Mouse (Mus musculus): ENCODE results near the gene Tmem102. TPM values are rescaled to one million over a fixed set of nuclear protein-coding genes. Genes with fewer than 3 reads are reported as not detected.

The Tmem102 gene
- polyA plus RNA-seq, 1 experiment from 2014 or later = 10.0 TPM

GRCm38 (mm10) chr11:69837952-69838713 lies 32.7 kb upstream of the Tmem102 start, which contains the start of gene Tmem256:
Gene Tmem256 (plus strand): TSS chr11:69838514.
- peaks cover 5% of the 10 kb centered on the region for H3K36me3 ChIP-seq
- peak within 1 kb of the TSS; percentile 72 for H3K4me3 ChIP-seq (replicated peaks)
- no peaks in the 10 kb centered on the region for H3K9me3 ChIP-seq (replicated peaks)
- H3K27ac ChIP-seq (replicated peaks) = peak within 1 kb of the TSS; percentile 90
- H3K9ac ChIP-seq = peak within 1 kb of the TSS; percentile 78
- peak; percentile 93 for ATAC-seq (ENCODE audit: insufficient number of reproducible peaks, low FRiP score, low TSS enrichment, low read depth)
- H3K4me2 ChIP-seq (replicated peaks) = peak within 1 kb of the TSS; percentile 84
- no peaks in the 10 kb centered on the region for H3K27me3 ChIP-seq
- H3K4me1 ChIP-seq = peaks cover 49% of the 10 kb centered on the region
- 0% methylated on average over 34 of the region's 34 CpGs for WGBS

GRCm38 (mm10) chr11:69837604-69837951 lies 32.2 kb upstream of the Tmem102 start, which contains the start of gene Nlgn2:
Gene Nlgn2 (minus strand): TSS chr11:69837784.
- no peaks in the 10 kb centered on the region for H3K9me3 ChIP-seq (replicated peaks)
- under 1% methylated on average over 32 of the region's 32 CpGs for WGBS
- ATAC-seq (ENCODE audit: insufficient number of reproducible peaks, low FRiP score, low TSS enrichment, low read depth) = peak; percentile 79
- H3K4me2 ChIP-seq (replicated peaks) = peak within 1 kb of the TSS; percentile 84
- H3K9ac ChIP-seq = peak within 1 kb of the TSS; percentile 78
- H3K36me3 ChIP-seq = peaks cover 10% of the 10 kb centered on the region
- no peaks in the 10 kb centered on the region for H3K27me3 ChIP-seq
- peak within 1 kb of the TSS; percentile 90 for H3K27ac ChIP-seq (replicated peaks)
- peaks cover 49% of the 10 kb centered on the region for H3K4me1 ChIP-seq
- peak within 1 kb of the TSS; percentile 72 for H3K4me3 ChIP-seq (replicated peaks)

GRCm38 (mm10) chr11:69836703-69837576 lies 31.5 kb upstream of the Tmem102 start:
- H3K27ac ChIP-seq (replicated peaks) = peak overlapping the region; percentile 90
- WGBS = 1% methylated on average over 47 of the region's 52 CpGs
- peaks cover 16% of the 10 kb centered on the region for H3K36me3 ChIP-seq
- H3K9ac ChIP-seq = peak overlapping the region; percentile 78
- peak overlapping the region; percentile 84 for H3K4me2 ChIP-seq (replicated peaks)
- H3K27me3 ChIP-seq = no peaks in the 10 kb centered on the region
- peak overlapping the region; percentile 72 for H3K4me3 ChIP-seq (replicated peaks)
- peaks cover 49% of the 10 kb centered on the region for H3K4me1 ChIP-seq
- no peaks in the 10 kb centered on the region for H3K9me3 ChIP-seq (replicated peaks)
- 0 out of 2 replicates have a peak, but pooled peaks have one; percentile 0 for ATAC-seq (ENCODE audit: insufficient number of reproducible peaks, low FRiP score, low TSS enrichment, low read depth)

DNA sequence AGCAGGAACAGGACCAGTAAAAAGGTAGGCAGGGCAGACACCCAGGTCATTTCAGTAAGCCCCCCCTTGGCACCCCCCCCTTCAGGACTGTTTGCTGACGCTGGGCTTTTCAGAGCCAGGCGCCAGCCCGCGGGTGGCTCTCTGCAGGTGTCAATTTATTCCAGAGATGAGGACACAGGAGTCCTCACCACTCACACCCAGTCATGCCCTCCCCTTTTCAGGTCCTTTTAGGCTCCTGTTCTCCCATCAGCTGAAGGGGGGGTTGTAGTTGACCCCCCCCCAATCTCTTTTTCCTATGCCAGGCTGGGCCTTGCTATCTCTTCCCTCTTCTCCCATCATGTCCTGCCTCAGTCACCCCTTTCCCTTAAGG lies 30.5 kb upstream of the Tmem102 start:
- peak overlapping the region; percentile 90; the same call in 1 of the 2 replicates for H3K27ac ChIP-seq (replicated peaks)
- H3K27me3 ChIP-seq = no peaks in the 10 kb centered on the region
- peaks cover 16% of the 10 kb centered on the region for H3K36me3 ChIP-seq
- peak overlapping the region; percentile 78; the same call in 1 of the 2 replicates for H3K9ac ChIP-seq
- no peak for ATAC-seq (ENCODE audit: insufficient number of reproducible peaks, low FRiP score, low TSS enrichment, low read depth)
- peak overlapping the region; percentile 84 for H3K4me2 ChIP-seq (replicated peaks)
- H3K4me3 ChIP-seq (replicated peaks) = peak overlapping the region; percentile 72
- H3K4me1 ChIP-seq = peaks cover 49% of the 10 kb centered on the region
- 19% methylated on average over 4 of the region's 4 CpGs for WGBS
- no peaks in the 10 kb centered on the region for H3K9me3 ChIP-seq (replicated peaks)

DNA sequence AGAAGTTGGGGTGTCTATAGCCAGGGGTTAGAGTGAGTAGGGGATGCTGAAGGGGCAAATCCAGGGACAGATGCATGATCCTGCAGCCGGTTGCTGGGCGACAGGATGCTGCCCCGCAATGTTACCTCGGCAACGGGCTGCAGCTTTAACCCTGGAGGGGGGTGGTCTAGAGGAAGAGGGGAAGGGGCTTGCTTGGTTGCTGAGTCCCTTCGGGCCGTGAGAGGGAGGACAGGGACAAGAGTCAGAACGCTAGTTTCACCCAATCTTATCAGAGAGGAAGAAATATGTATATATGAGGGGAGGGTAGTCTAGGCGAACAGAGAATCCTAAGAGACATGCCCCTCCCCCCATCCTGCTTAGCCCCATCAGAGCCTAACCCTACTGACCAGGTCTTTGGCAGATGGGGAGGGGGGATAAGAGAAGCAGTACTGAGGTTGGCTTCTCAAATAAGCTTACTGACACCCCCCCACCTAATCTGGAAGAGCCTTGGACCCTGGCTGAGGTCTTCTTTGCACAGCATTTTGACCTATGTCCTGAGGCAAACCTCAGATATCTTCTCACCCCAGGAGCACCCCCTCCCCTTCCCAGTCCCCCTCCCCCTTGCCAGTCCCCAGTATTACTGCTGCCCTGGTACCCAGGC lies 30.0 kb upstream of the Tmem102 start:
- WGBS = 17% methylated on average over 9 of the region's 9 CpGs
- H3K36me3 ChIP-seq = peaks cover 16% of the 10 kb centered on the region
- H3K4me3 ChIP-seq (replicated peaks) = peak overlapping the region; percentile 72
- peaks cover 49% of the 10 kb centered on the region for H3K4me1 ChIP-seq
- H3K27ac ChIP-seq (replicated peaks) = no peak overlapping the region
- 0 out of 2 replicates have a peak overlapping the region, but pooled peaks have one; percentile 78 for H3K9ac ChIP-seq
- no peaks in the 10 kb centered on the region for H3K27me3 ChIP-seq
- ATAC-seq (ENCODE audit: insufficient number of reproducible peaks, low FRiP score, low TSS enrichment, low read depth) = no peak
- no peaks in the 10 kb centered on the region for H3K9me3 ChIP-seq (replicated peaks)
- H3K4me2 ChIP-seq (replicated peaks) = peak overlapping the region; percentile 84

- Histone ChIP-seq H3K27me3 (no peaks in the 10 kb centered on the region), H3K36me3 (peaks cover 16% of the 10 kb centered on the region), H3K27ac (replicated peaks) (0 out of 2 replicates have a peak overlapping the region, but pooled peaks have one; percentile 36), H3K4me1 (peaks cover 43% of the 10 kb centered on the region), H3K9me3 (replicated peaks) (no peaks in the 10 kb centered on the region), H3K4me3 (replicated peaks) (peak overlapping the region; percentile 72), H3K4me2 (replicated peaks) (peak overlapping the region; percentile 84), H3K9ac (peak overlapping the region; percentile 35)
- ATAC-seq (ENCODE audit: insufficient number of reproducible peaks, low FRiP score, low TSS enrichment, low read depth) = no peak
- WGBS = 7% methylated on average over 43 of the region's 48 CpGs
Observed at GRCm38 (mm10) chr11:69834001-69834549, 28.7 kb upstream of the Tmem102 start.

- Histone ChIP-seq H3K27me3 (no peaks in the 10 kb centered on the region), H3K36me3 (peaks cover 16% of the 10 kb centered on the region), H3K4me3 (replicated peaks) (peak overlapping the region; percentile 72), H3K27ac (replicated peaks) (0 out of 2 replicates have a peak overlapping the region, but pooled peaks have one; percentile 34), H3K9ac (peak overlapping the region; percentile 35), H3K4me1 (peaks cover 39% of the 10 kb centered on the region), H3K4me2 (replicated peaks) (peak overlapping the region; percentile 84), H3K9me3 (replicated peaks) (no peaks in the 10 kb centered on the region)
- 58% methylated on average over 8 of the region's 8 CpGs for WGBS
- ATAC-seq (ENCODE audit: insufficient number of reproducible peaks, low FRiP score, low TSS enrichment, low read depth) = no peak
Observed at GRCm38 (mm10) chr11:69833554-69833953, 28.1 kb upstream of the Tmem102 start.

- Histone ChIP-seq H3K9ac (no peak overlapping the region), H3K27me3 (no peaks in the 10 kb centered on the region), H3K4me1 (peaks cover 6% of the 10 kb centered on the region), H3K36me3 (peaks cover 58% of the 10 kb centered on the region), H3K9me3 (replicated peaks) (no peaks in the 10 kb centered on the region), H3K4me3 (replicated peaks) (no peak overlapping the region), H3K4me2 (replicated peaks) (no peak overlapping the region), H3K27ac (replicated peaks) (no peak overlapping the region)
- no peak for ATAC-seq (ENCODE audit: insufficient number of reproducible peaks, low FRiP score, low TSS enrichment, low read depth)
- WGBS = 73% methylated on average over 5 of the region's 5 CpGs
Observed at GRCm38 (mm10) chr11:69828832-69829231, 23.4 kb upstream of the Tmem102 start.

- Histone ChIP-seq H3K4me3 (replicated peaks) (no peak overlapping the region), H3K27ac (replicated peaks) (no peak overlapping the region), H3K9ac (no peak overlapping the region), H3K36me3 (peaks cover 42% of the 10 kb centered on the region), H3K27me3 (no peaks in the 10 kb centered on the region), H3K4me2 (replicated peaks) (no peak overlapping the region), H3K4me1 (no peaks in the 10 kb centered on the region), H3K9me3 (replicated peaks) (no peaks in the 10 kb centered on the region)
- WGBS = 80% methylated on average over 2 of the region's 2 CpGs
- no peak for ATAC-seq (ENCODE audit: insufficient number of reproducible peaks, low FRiP score, low TSS enrichment, low read depth)
Observed at GRCm38 (mm10) chr11:69823456-69823855, 18.0 kb upstream of the Tmem102 start.

DNA sequence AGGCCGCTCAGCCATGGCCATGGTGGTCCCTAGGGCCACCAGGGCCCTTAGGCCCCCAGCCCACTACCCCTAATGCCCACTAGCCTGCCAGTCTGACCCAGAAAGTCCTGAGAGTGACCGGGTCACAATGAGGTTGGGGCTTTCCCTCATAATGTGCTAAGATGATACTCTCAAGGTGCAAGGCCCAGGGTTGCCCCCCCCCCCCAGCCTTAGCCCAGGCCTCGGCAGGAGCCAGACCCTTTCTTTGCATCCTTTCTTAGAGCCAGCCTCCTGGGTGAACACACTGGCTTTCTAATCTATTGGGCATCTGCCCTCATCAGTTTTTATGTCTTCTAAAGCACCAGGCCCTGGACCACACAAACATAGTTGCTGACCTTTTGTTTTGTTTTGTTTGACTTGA lies 16.7 kb upstream of the Tmem102 start, which contains the start of gene Spem1:
TSS of gene Spem1 (minus strand) at position 101 of the 400 bp plus-strand sequence.
- H3K4me3 ChIP-seq (replicated peaks) = no peak within 1 kb of the TSS
- no peaks in the 10 kb centered on the region for H3K4me1 ChIP-seq
- 83% methylated on average over 3 of the region's 3 CpGs for WGBS

More for the DNA sequence above, 16.7 kb upstream of the Tmem102 start, which contains the start of gene Spem1:
- no peak for ATAC-seq (ENCODE audit: insufficient number of reproducible peaks, low FRiP score, low TSS enrichment, low read depth)
- Histone ChIP-seq H3K9me3 (replicated peaks) (no peaks in the 10 kb centered on the region), H3K9ac (no peak within 1 kb of the TSS), H3K27me3 (no peaks in the 10 kb centered on the region), H3K36me3 (peaks cover 29% of the 10 kb centered on the region), H3K27ac (replicated peaks) (no peak within 1 kb of the TSS), H3K4me2 (replicated peaks) (no peak within 1 kb of the TSS)

All from embryonic facial prominence, embryonic 15.5 days (tissue).